Mouse (Mus musculus) liver, adult 2 months (tissue): ENCODE measurements around the gene Il17rd. TPM values are rescaled to one million over a fixed set of nuclear protein-coding genes. Genes with fewer than 3 reads are reported as not detected.

ENCODE experiments used
- DNase-seq: peaks from one replicate; pipeline ENCODE4 v3.0.0-alpha.2; 2011; ENCODE audit warnings: low read depth, low spot score; ENCODE audit errors: extremely low read depth
- H3K27ac ChIP-seq: fragments of 200-500 bp; replicated peaks from 2 replicates; pipeline ENCODE4 v1.5.1; 2012; ENCODE audit warnings: low read depth, mild to moderate bottlenecking, control low read depth, inconsistent platforms, low read length; ENCODE audit not compliant: insufficient read depth
- H3K27me3 ChIP-seq: fragments of 200-500 bp; 2 replicates; pipeline ENCODE4 v1.6.1; 2012; ENCODE audit warnings: mild to moderate bottlenecking, moderate library complexity, low read length, inconsistent platforms; ENCODE audit not compliant: control insufficient read depth, insufficient read depth
- H3K36me3 ChIP-seq: fragments of 200-500 bp; 2 replicates; pipeline ENCODE4 v1.6.1; 2012; ENCODE audit warnings: low read length, inconsistent platforms; ENCODE audit not compliant: control insufficient read depth, insufficient read depth
- H3K4me1 ChIP-seq: fragments of 200-500 bp; 2 replicates; pipeline ENCODE4 v1.6.1; 2011; ENCODE audit warnings: low read length; ENCODE audit not compliant: control insufficient read depth, insufficient read depth
- H3K4me3 ChIP-seq: fragments of 200-500 bp; 2 replicates; pipeline ENCODE4 v1.5.1; 2011; ENCODE audit warnings: low read depth, mild to moderate bottlenecking, control low read depth, low read length, moderate library complexity; ENCODE audit not compliant: insufficient read depth
- H3K79me2 ChIP-seq: fragments of 200-500 bp; 2 replicates; pipeline ENCODE4 v1.6.1; 2012; ENCODE audit warnings: inconsistent platforms, mild to moderate bottlenecking, low read length, moderate library complexity; ENCODE audit not compliant: control insufficient read depth, insufficient read depth
- H3K9ac ChIP-seq: fragments of 200-500 bp; 2 replicates; pipeline ENCODE4 v1.6.1; 2012; ENCODE audit warnings: low read depth, mild to moderate bottlenecking, control low read depth, inconsistent platforms, low read length
- CTCF ChIP-seq: fragments of 200-500 bp; IDR thresholded peaks from 2 replicates; pipeline ENCODE4 v1.5.1; 2011; ENCODE audit warnings: low read depth, low read length, control low read depth
- POLR2A ChIP-seq: fragments of 200-500 bp; IDR thresholded peaks from 2 replicates; pipeline ENCODE4 v1.6.1; 2011; ENCODE audit warnings: low read length, control low read depth; ENCODE audit not compliant: insufficient read depth; ENCODE audit errors: extremely low read depth
- WGBS: fragments of 180-500 bp; shearing (Covaris S2); methylation state at CpG from one replicate; pipeline ENCODE4 v1.1.7; 2018; 5-methylcytosine and 5-hydroxymethylcytosine counted together
- polyA plus RNA-seq: library from polyadenylated mRNA; depleted of rRNA; stranded (reverse); fragments of >200 nt; gene quantifications from 2 replicates; pipeline ENCODE4 v1.2.3, GENCODE M21; 2012
- total RNA-seq: library from RNA; depleted of rRNA; stranded (reverse); fragments of >200 nt; gene quantifications from 2 replicates; pipeline ENCODE4 v1.2.3, GENCODE M21; 2014

The Il17rd gene
- total and polyA plus RNA-seq, 2 experiments, result 0.16 to 0.55 TPM

GRCm38 (mm10) chr14:27101735-27102134, 63.0 kb downstream of the Il17rd start:
- H3K27ac ChIP-seq, result peak overlapping the region; percentile 5; the same call in 1 of the 2 replicates
- H3K79me2 ChIP-seq, result no peaks in the 10 kb centered on the region
- peaks cover 8% of the 10 kb centered on the region; the same call in 1 of the 2 replicates for H3K4me1 ChIP-seq
- peak overlapping the region; percentile 1; the same call in 1 of the 2 replicates for H3K4me3 ChIP-seq
- no peaks in the 10 kb centered on the region for H3K36me3 ChIP-seq
- peak overlapping the region; percentile 5; the same call in 1 of the 2 replicates for H3K9ac ChIP-seq
- H3K27me3 ChIP-seq, result no peaks in the 10 kb centered on the region
- TF ChIP-seq CTCF (no peak), POLR2A (no peak)
- peak; percentile 97 for DNase-seq
- 26% methylated on average over 7 of the region's 7 CpGs for WGBS

- Histone ChIP-seq H3K4me3 (no peak overlapping the region), H3K4me1 (peaks cover 8% of the 10 kb centered on the region; the same call in 1 of the 2 replicates), H3K79me2 (no peaks in the 10 kb centered on the region), H3K27me3 (no peaks in the 10 kb centered on the region), H3K9ac (no peak overlapping the region), H3K36me3 (no peaks in the 10 kb centered on the region), H3K27ac (no peak overlapping the region)
- no peak for DNase-seq
- TF ChIP-seq POLR2A (no peak), CTCF (no peak)
- WGBS, result 88% methylated on average over 6 of the region's 6 CpGs
Observed at GRCm38 (mm10) chr14:27102720-27103119, 64.0 kb downstream of the Il17rd start.

- H3K9ac ChIP-seq, result no peak overlapping the region
- H3K27ac ChIP-seq, result no peak overlapping the region
- H3K36me3 ChIP-seq, result no peaks in the 10 kb centered on the region
- TF ChIP-seq CTCF (no peak), POLR2A (no peak)
- H3K4me3 ChIP-seq, result no peak overlapping the region
- no peaks in the 10 kb centered on the region for H3K27me3 ChIP-seq
- H3K4me1 ChIP-seq, result peaks cover 8% of the 10 kb centered on the region; the same call in 1 of the 2 replicates
- DNase-seq, result no peak
- WGBS, result 91% methylated on average over 12 of the region's 12 CpGs
- H3K79me2 ChIP-seq, result no peaks in the 10 kb centered on the region
Observed at GRCm38 (mm10) chr14:27105731-27106457, 67.2 kb downstream of the Il17rd start.

GRCm38 (mm10) chr14:27108748-27109504, 70.2 kb downstream of the Il17rd start:
- Histone ChIP-seq H3K79me2 (no peaks in the 10 kb centered on the region), H3K4me3 (no peak overlapping the region), H3K9ac (no peak overlapping the region), H3K4me1 (no peaks in the 10 kb centered on the region), H3K27me3 (no peaks in the 10 kb centered on the region), H3K27ac (no peak overlapping the region), H3K36me3 (no peaks in the 10 kb centered on the region)
- TF ChIP-seq CTCF (peak; percentile 57), POLR2A (no peak)
- 69% methylated on average over 6 of the region's 6 CpGs for WGBS
- DNase-seq, result no peak

- Histone ChIP-seq H3K36me3 (no peaks in the 10 kb centered on the region), H3K79me2 (no peaks in the 10 kb centered on the region), H3K9ac (peak within 1 kb of the TSS; percentile 80), H3K27ac (peak within 1 kb of the TSS; percentile 49; the same call in 1 of the 2 replicates), H3K4me1 (peaks cover 27% of the 10 kb centered on the region), H3K27me3 (no peaks in the 10 kb centered on the region), H3K4me3 (peak within 1 kb of the TSS; percentile 82)
- TF ChIP-seq CTCF (no peak), POLR2A (peak; percentile 26; the same call in 1 of the 2 replicates)
- 2% methylated on average over 58 of the region's 58 CpGs for WGBS
- peak; percentile 49 for DNase-seq
Observed at GRCm38 (mm10) chr14:27114362-27115274, 75.9 kb downstream of the Il17rd start, which contains the start of gene Arhgef3. TSS of gene Arhgef3 (plus strand) at chr14:27114899.
